Mouse (Mus musculus): Measurements from ENCODE around the gene Slc44a2. TPM values are rescaled to one million over a fixed set of nuclear protein-coding genes. Genes with fewer than 3 reads are reported as not detected.

Gene Slc44a2
- polyA plus RNA-seq, 1 experiment from 2014 or later: 89.1 TPM

DNA sequence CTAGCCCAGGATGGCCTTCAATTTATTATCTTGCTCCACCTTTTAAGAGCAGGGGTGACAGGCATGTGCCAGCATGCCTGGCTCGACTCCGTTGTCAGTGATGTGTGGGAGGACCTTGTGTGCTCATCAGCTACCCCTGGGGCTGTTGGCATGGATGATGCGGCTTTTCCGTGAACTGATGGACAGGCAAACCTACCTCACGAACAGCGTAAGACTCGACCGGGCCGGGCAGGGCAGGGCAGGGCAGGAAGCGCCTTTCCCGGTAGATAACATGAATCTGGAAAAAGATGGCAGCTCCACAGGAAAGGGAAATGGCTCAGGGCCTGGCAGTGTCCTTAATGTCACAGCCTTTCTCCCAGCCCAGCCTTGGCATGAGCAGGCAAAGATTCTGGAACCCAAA is 3.8 kb downstream of the Slc44a2 start:
- Histone ChIP-seq H3K4me1 (peaks cover 13% of the 10 kb centered on the region), H3K9ac (no peak overlapping the region), H3K9me3 (no peaks in the 10 kb centered on the region), H3K27ac (no peak overlapping the region), H3K27me3 (replicated peaks) (no peaks in the 10 kb centered on the region), H3K4me2 (no peak overlapping the region), H3K36me3 (no peaks in the 10 kb centered on the region), H3K4me3 (replicated peaks) (no peak overlapping the region)
- ATAC-seq (ENCODE audit: insufficient read depth, low FRiP score, low read depth): no peak
- 86% methylated on average over 11 of the region's 11 CpGs for WGBS

DNA sequence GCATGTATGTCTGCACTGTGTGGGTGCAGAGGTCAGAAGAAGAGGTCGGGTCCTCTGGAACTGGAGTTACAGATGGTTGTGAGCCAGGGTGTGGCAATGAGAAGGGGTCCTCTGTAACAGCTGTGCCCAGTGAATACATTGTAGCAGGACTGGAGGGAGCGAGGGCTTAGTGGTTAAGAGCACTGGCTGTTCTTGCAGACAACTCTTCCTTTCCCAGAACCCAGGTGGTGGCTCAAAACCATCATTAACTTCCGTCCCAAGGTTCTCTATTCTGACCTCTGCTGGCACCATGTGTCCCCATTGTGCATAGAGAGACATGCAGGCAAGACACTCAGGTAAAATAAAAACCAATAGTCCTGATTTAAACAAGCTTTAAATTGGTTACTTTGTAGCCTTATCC is 7.1 kb downstream of the Slc44a2 start:
- WGBS: 71% methylated on average over 3 of the region's 3 CpGs
- H3K9me3 ChIP-seq: no peaks in the 10 kb centered on the region
- H3K36me3 ChIP-seq: no peaks in the 10 kb centered on the region
- peaks cover 6% of the 10 kb centered on the region for H3K4me1 ChIP-seq
- no peak overlapping the region for H3K9ac ChIP-seq
- no peak overlapping the region for H3K4me2 ChIP-seq
- no peak overlapping the region for H3K27ac ChIP-seq
- no peak overlapping the region for H3K4me3 ChIP-seq (replicated peaks)
- H3K27me3 ChIP-seq (replicated peaks): no peaks in the 10 kb centered on the region
- ATAC-seq (ENCODE audit: insufficient read depth, low FRiP score, low read depth): no peak

- ATAC-seq (ENCODE audit: insufficient read depth, low FRiP score, low read depth): no peak
- no peaks in the 10 kb centered on the region for H3K36me3 ChIP-seq
Measured at GRCm38 (mm10) chr9:21328041-21328440, 7.5 kb downstream of the Slc44a2 start.

DNA sequence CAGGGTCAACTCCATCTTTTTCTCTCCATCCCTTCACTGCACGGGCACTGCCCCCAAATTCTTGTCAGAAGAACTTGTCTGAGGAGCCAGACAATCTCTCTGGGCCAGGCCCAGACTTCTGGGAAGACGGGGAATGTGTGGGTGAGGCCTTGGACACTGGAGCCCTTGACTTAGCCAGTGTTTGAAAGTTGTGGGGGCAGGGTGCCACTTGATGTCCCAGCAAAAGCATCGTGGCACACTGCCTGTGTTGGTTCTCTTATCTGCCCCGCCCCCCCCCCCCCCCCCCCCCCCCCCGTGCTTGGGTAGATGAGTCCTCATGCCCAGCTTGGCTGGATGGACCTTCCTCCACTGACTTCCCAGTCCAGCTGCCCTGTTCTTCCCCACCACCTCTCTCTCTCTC is 8.5 kb downstream of the Slc44a2 start:
- Histone ChIP-seq H3K36me3 (no peaks in the 10 kb centered on the region), H3K27me3 (replicated peaks) (no peaks in the 10 kb centered on the region), H3K9me3 (no peaks in the 10 kb centered on the region), H3K4me1 (peaks cover 11% of the 10 kb centered on the region), H3K4me3 (replicated peaks) (no peak overlapping the region), H3K27ac (no peak overlapping the region), H3K4me2 (no peak overlapping the region), H3K9ac (no peak overlapping the region)
- WGBS: 64% methylated on average over 3 of the region's 5 CpGs
- ATAC-seq (ENCODE audit: insufficient read depth, low FRiP score, low read depth): no peak

More at GRCm38 (mm10) chr9:21328041-21328440, 7.5 kb downstream of the Slc44a2 start:
- Histone ChIP-seq H3K4me3 (replicated peaks) (no peak overlapping the region), H3K9ac (no peak overlapping the region), H3K9me3 (no peaks in the 10 kb centered on the region), H3K4me1 (peaks cover 11% of the 10 kb centered on the region), H3K27ac (no peak overlapping the region), H3K4me2 (no peak overlapping the region), H3K27me3 (replicated peaks) (no peaks in the 10 kb centered on the region)
- WGBS: 66% methylated on average over 3 of the region's 3 CpGs

DNA sequence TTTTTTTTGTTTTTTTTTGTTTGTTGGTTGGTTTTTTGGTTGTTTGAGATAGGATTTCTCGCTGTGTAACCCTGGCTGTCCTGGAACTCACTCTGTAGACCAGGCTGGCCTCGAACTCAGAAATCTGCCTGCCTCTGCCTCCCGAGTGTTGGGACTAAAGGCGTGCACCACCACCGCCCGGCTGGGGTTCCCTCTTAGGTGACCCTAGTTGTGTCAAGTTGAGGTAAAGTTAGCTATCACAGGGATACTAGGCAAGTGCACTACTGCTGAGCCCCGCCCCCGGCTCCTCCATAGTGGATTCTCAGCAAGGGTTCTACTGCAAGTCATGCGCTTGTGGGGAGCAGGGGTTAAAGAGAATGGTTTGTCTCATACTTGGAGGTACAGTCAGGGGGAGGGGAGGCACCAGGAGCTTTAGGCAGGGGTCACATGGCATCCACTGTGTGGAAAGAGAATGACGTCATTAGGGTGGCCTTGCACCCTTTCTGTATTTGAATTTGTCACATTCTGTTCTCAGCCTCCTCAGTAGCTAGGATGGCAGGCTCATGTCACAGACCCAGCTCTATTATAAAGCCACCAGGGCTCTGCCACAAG is 9.3 kb downstream of the Slc44a2 start:
- H3K4me3 ChIP-seq (replicated peaks): no peak overlapping the region
- no peak overlapping the region for H3K27ac ChIP-seq
- 89% methylated on average over 10 of the region's 10 CpGs for WGBS
- peaks cover 11% of the 10 kb centered on the region for H3K4me1 ChIP-seq
- H3K4me2 ChIP-seq: no peak overlapping the region
- H3K9ac ChIP-seq: no peak overlapping the region
- no peaks in the 10 kb centered on the region for H3K27me3 ChIP-seq (replicated peaks)
- no peaks in the 10 kb centered on the region for H3K36me3 ChIP-seq
- H3K9me3 ChIP-seq: no peaks in the 10 kb centered on the region
- no peak for ATAC-seq (ENCODE audit: insufficient read depth, low FRiP score, low read depth)

- no peak for ATAC-seq (ENCODE audit: insufficient read depth, low FRiP score, low read depth)
- 79% methylated on average over 12 of the region's 12 CpGs for WGBS
- Histone ChIP-seq H3K4me1 (peaks cover 11% of the 10 kb centered on the region), H3K27ac (no peak overlapping the region), H3K9me3 (no peaks in the 10 kb centered on the region), H3K36me3 (no peaks in the 10 kb centered on the region), H3K4me2 (no peak overlapping the region), H3K27me3 (replicated peaks) (no peaks in the 10 kb centered on the region), H3K4me3 (replicated peaks) (no peak overlapping the region), H3K9ac (no peak overlapping the region)
Measured at GRCm38 (mm10) chr9:21331365-21332140, 11.1 kb downstream of the Slc44a2 start.

GRCm38 (mm10) chr9:21332161-21333061 is 11.9 kb downstream of the Slc44a2 start:
- Histone ChIP-seq H3K36me3 (no peaks in the 10 kb centered on the region), H3K4me3 (replicated peaks) (no peak overlapping the region), H3K4me2 (no peak overlapping the region), H3K4me1 (peaks cover 12% of the 10 kb centered on the region), H3K27ac (no peak overlapping the region; the same call in 1 of the 2 replicates), H3K27me3 (replicated peaks) (no peaks in the 10 kb centered on the region), H3K9me3 (no peaks in the 10 kb centered on the region), H3K9ac (no peak overlapping the region)
- WGBS: 44% methylated on average over 9 of the region's 9 CpGs
- ATAC-seq (ENCODE audit: insufficient read depth, low FRiP score, low read depth): no peak

DNA sequence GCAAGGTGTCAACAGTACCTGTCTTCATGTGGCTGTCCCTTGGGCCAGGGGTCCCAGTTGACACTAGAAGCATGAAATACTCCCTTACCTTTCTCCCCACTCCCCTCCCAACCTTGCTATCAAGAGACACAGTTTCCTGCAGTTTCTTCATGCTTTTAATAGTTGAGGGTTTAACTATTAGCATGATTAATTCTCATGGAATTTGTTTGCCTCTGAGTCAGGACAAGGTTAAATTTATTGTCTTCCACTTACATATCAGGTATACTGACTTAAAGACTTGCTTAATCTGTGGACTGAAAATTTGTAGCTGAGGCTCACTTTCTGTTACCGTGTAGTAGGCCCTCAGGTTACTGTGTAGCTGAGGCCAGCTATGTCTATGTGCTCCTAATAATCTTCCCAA is 13.0 kb downstream of the Slc44a2 start:
- Histone ChIP-seq H3K27ac (no peak overlapping the region), H3K9me3 (no peaks in the 10 kb centered on the region), H3K36me3 (no peaks in the 10 kb centered on the region), H3K4me2 (no peak overlapping the region), H3K4me3 (replicated peaks) (no peak overlapping the region), H3K9ac (no peak overlapping the region), H3K27me3 (replicated peaks) (no peaks in the 10 kb centered on the region), H3K4me1 (peaks cover 16% of the 10 kb centered on the region)
- no peak for ATAC-seq (ENCODE audit: insufficient read depth, low FRiP score, low read depth)
- 64% methylated on average over 1 of the region's 1 CpGs for WGBS

DNA sequence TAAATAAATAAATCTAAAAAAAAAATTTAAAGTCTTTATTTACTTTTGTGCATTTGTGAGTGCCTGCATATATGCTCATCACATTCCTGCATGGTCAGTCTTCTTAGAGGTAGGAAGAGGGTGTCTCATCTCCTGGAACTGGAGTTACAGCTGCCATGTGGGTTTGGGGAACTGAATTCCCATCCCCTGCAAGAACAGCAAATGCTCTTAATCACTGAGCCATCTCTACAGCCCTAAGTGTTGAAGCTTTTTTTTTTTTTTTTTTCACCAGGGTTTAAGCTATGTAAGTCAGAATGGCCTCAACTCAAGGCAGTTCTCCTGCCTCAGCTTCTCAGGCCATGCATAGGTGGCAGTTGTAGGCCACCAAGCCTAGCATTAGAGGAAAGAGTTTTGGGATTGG is 14.2 kb downstream of the Slc44a2 start:
- Histone ChIP-seq H3K36me3 (no peaks in the 10 kb centered on the region), H3K4me1 (peaks cover 14% of the 10 kb centered on the region), H3K4me3 (replicated peaks) (no peak overlapping the region), H3K4me2 (no peak overlapping the region), H3K9me3 (no peaks in the 10 kb centered on the region), H3K9ac (no peak overlapping the region), H3K27ac (no peak overlapping the region), H3K27me3 (replicated peaks) (no peaks in the 10 kb centered on the region)
- ATAC-seq (ENCODE audit: insufficient read depth, low FRiP score, low read depth): no peak

GRCm38 (mm10) chr9:21335391-21335790 is 14.9 kb downstream of the Slc44a2 start:
- Histone ChIP-seq H3K4me3 (replicated peaks) (no peak overlapping the region), H3K36me3 (no peaks in the 10 kb centered on the region), H3K27me3 (replicated peaks) (no peaks in the 10 kb centered on the region), H3K4me1 (peaks cover 14% of the 10 kb centered on the region), H3K9me3 (no peaks in the 10 kb centered on the region), H3K9ac (no peak overlapping the region), H3K4me2 (no peak overlapping the region), H3K27ac (no peak overlapping the region)
- WGBS: 70% methylated on average over 4 of the region's 4 CpGs
- no peak for ATAC-seq (ENCODE audit: insufficient read depth, low FRiP score, low read depth)

GRCm38 (mm10) chr9:21336491-21336890 is 16.0 kb downstream of the Slc44a2 start:
- no peaks in the 10 kb centered on the region for H3K9me3 ChIP-seq
- no peak overlapping the region for H3K4me3 ChIP-seq (replicated peaks)
- no peak for ATAC-seq (ENCODE audit: insufficient read depth, low FRiP score, low read depth)
- no peak overlapping the region for H3K9ac ChIP-seq
- no peaks in the 10 kb centered on the region for H3K27me3 ChIP-seq (replicated peaks)
- H3K4me1 ChIP-seq: peaks cover 17% of the 10 kb centered on the region
- no peak overlapping the region for H3K27ac ChIP-seq
- no peaks in the 10 kb centered on the region for H3K36me3 ChIP-seq
- no peak overlapping the region for H3K4me2 ChIP-seq
- WGBS: 79% methylated on average over 8 of the region's 8 CpGs

DNA sequence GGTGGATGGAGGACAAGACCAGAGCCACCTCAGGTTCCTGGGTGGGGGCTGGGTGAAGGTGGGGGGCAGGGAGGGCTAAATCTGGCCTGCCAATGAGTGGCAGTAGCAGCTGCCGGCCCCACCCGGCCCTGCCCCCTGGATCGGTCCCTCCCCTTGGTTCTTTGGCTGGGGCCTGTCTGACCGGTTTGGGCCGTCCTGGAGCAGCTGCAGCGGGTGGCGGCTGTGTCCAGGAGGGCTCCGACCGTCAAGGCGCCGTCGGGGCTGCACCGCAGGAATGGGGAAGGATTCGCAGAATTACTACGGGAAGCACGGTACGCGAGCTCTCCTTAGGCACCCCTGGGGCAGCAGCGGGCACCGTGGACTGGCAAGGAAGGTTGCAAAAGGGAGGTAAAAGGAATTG is 17.2 kb downstream of the Slc44a2 start:
- peaks cover 6% of the 10 kb centered on the region; the same call in 1 of the 2 replicates for H3K36me3 ChIP-seq
- H3K9me3 ChIP-seq: no peaks in the 10 kb centered on the region
- peak; percentile 90 for ATAC-seq (ENCODE audit: insufficient read depth, low FRiP score, low read depth)
- H3K27ac ChIP-seq: peak overlapping the region; percentile 64
- no peak overlapping the region; the same call in 1 of the 2 replicates for H3K9ac ChIP-seq
- peak overlapping the region; percentile 40 for H3K4me3 ChIP-seq (replicated peaks)
- H3K4me1 ChIP-seq: peaks cover 12% of the 10 kb centered on the region
- no peaks in the 10 kb centered on the region for H3K27me3 ChIP-seq (replicated peaks)
- 29% methylated on average over 20 of the region's 20 CpGs for WGBS
- H3K4me2 ChIP-seq: peak overlapping the region; percentile 46
